ENCODE assay signal across 10 mouse cellular contexts in genomic region chr9:107618098-107618497, GRCm38 (mm10). TPM values are rescaled to one million over a fixed set of nuclear protein-coding genes. Genes with fewer than 3 reads are reported as not detected.
DNase-seq lines count a peak whose midpoint lies in the region; ATAC-seq lines count a peak whose summit lies in the region.
"Had no signal": no experiment of that assay in that cellular context is flagged by ENCODE, and none has a peak within 500 bp of the region (broad histone marks: within the 10 kb centered on the region; RNA-seq: fewer than 3 reads in every experiment).

No protein-coding gene starts in this region.

- no peak for ATAC-seq in hindbrain, embryonic 13.5 days (ENCODE audit: low FRiP score)
- no peak for ATAC-seq in hindbrain, embryonic 11.5 days (ENCODE audit: low FRiP score)
- ATAC-seq in midbrain, embryonic 13.5 days, result no peak
- no peak for ATAC-seq in intestine, embryonic 15.5 days
- no peak for ATAC-seq in stomach, embryonic 14.5 days (ENCODE audit: insufficient number of reproducible peaks, insufficient read depth, low FRiP score, low read depth)

- DNase-seq in hindbrain, embryonic 11.5 days (ENCODE audit: low spot score), result no peak
- no peak for DNase-seq in midbrain, embryonic 10.5 days (ENCODE audit: low spot score)
- DNase-seq in cerebellum, postnatal 36 days, result no peak
- no peak for DNase-seq in urinary bladder, postnatal 14 days (ENCODE audit: low spot score)

- no peaks in the 10 kb centered on the region for H3K9me3 ChIP-seq in hindbrain, embryonic 13.5 days
- H3K9me3 ChIP-seq in hindbrain, embryonic 11.5 days (ENCODE audit: control insufficient read depth, low read length), result no peaks in the 10 kb centered on the region
- no peaks in the 10 kb centered on the region for H3K9me3 ChIP-seq in midbrain, embryonic 13.5 days
- no peaks in the 10 kb centered on the region for H3K9me3 ChIP-seq in midbrain, embryonic 10.5 days (replicated peaks)
- H3K9me3 ChIP-seq in intestine, embryonic 15.5 days, result no peaks in the 10 kb centered on the region
- no peaks in the 10 kb centered on the region for H3K9me3 ChIP-seq in stomach, embryonic 14.5 days (ENCODE audit: control insufficient read depth, low read depth, low read length)
- H3K9me3 ChIP-seq: limb, embryonic 13.5 days; neural tube, embryonic 12.5 days had no signal

- no peak overlapping the region for H3K4me3 ChIP-seq in hindbrain, embryonic 13.5 days
- no peak overlapping the region for H3K4me3 ChIP-seq in hindbrain, embryonic 11.5 days (ENCODE audit: low read depth, low read length)
- H3K4me3 ChIP-seq in midbrain, embryonic 13.5 days (replicated peaks), result no peak overlapping the region
- H3K4me3 ChIP-seq in midbrain, embryonic 10.5 days, result no peak overlapping the region
- no peak overlapping the region for H3K4me3 ChIP-seq in intestine, embryonic 15.5 days (replicated peaks)
- H3K4me3 ChIP-seq in stomach, embryonic 14.5 days (ENCODE audit: low read depth, low read length), result no peak overlapping the region
- H3K4me3 ChIP-seq: limb, embryonic 13.5 days; neural tube, embryonic 12.5 days had no signal

- no peak overlapping the region for H3K4me2 ChIP-seq in hindbrain, embryonic 13.5 days
- no peak overlapping the region for H3K4me2 ChIP-seq in hindbrain, embryonic 11.5 days (replicated peaks; ENCODE audit: low read depth, low read length)
- no peak overlapping the region for H3K4me2 ChIP-seq in midbrain, embryonic 13.5 days (replicated peaks)
- H3K4me2 ChIP-seq in intestine, embryonic 15.5 days (replicated peaks), result no peak overlapping the region
- no peak overlapping the region for H3K4me2 ChIP-seq in stomach, embryonic 14.5 days (replicated peaks; ENCODE audit: low read depth, low read length)
- H3K4me2 ChIP-seq: limb, embryonic 13.5 days; neural tube, embryonic 12.5 days had no signal

- H3K36me3 ChIP-seq in hindbrain, embryonic 13.5 days, result peaks cover 65% of the 10 kb centered on the region
- H3K36me3 ChIP-seq in hindbrain, embryonic 11.5 days (ENCODE audit: control insufficient read depth, insufficient read depth, low read length), result peaks cover 29% of the 10 kb centered on the region
- peaks cover 84% of the 10 kb centered on the region for H3K36me3 ChIP-seq in midbrain, embryonic 13.5 days
- peaks cover 95% of the 10 kb centered on the region for H3K36me3 ChIP-seq in midbrain, embryonic 10.5 days
- H3K36me3 ChIP-seq in intestine, embryonic 15.5 days, result peaks cover 31% of the 10 kb centered on the region
- peaks cover 73% of the 10 kb centered on the region for H3K36me3 ChIP-seq in stomach, embryonic 14.5 days (ENCODE audit: control insufficient read depth, insufficient read depth, low read length)

- no peaks in the 10 kb centered on the region for H3K27me3 ChIP-seq in hindbrain, embryonic 13.5 days
- no peaks in the 10 kb centered on the region for H3K27me3 ChIP-seq in hindbrain, embryonic 11.5 days (ENCODE audit: control insufficient read depth, insufficient read depth, low read length)
- no peaks in the 10 kb centered on the region for H3K27me3 ChIP-seq in midbrain, embryonic 13.5 days
- no peaks in the 10 kb centered on the region for H3K27me3 ChIP-seq in midbrain, embryonic 10.5 days (ENCODE audit: low read depth, poor library complexity, severe bottlenecking)
- H3K27me3 ChIP-seq in intestine, embryonic 15.5 days (replicated peaks), result no peaks in the 10 kb centered on the region
- no peaks in the 10 kb centered on the region for H3K27me3 ChIP-seq in stomach, embryonic 14.5 days (ENCODE audit: control insufficient read depth, insufficient read depth, low read length)
- H3K27me3 ChIP-seq: limb, embryonic 13.5 days; neural tube, embryonic 12.5 days had no signal

- no peak overlapping the region for H3K9ac ChIP-seq in hindbrain, embryonic 13.5 days
- no peak overlapping the region for H3K9ac ChIP-seq in hindbrain, embryonic 11.5 days (ENCODE audit: low read depth, low read length)
- no peak overlapping the region for H3K9ac ChIP-seq in midbrain, embryonic 13.5 days (replicated peaks)
- no peak overlapping the region for H3K9ac ChIP-seq in intestine, embryonic 15.5 days
- H3K9ac ChIP-seq in stomach, embryonic 14.5 days (replicated peaks; ENCODE audit: low read depth, low read length), result no peak overlapping the region
- H3K9ac ChIP-seq: limb, embryonic 13.5 days; neural tube, embryonic 12.5 days had no signal

- H3K4me1 ChIP-seq in hindbrain, embryonic 13.5 days (replicated peaks), result peaks cover 34% of the 10 kb centered on the region
- H3K4me1 ChIP-seq in hindbrain, embryonic 11.5 days (replicated peaks; ENCODE audit: control insufficient read depth, insufficient read depth, low read length), result peaks cover 7% of the 10 kb centered on the region
- H3K4me1 ChIP-seq in midbrain, embryonic 13.5 days (replicated peaks), result peaks cover 29% of the 10 kb centered on the region
- H3K4me1 ChIP-seq in midbrain, embryonic 10.5 days, result peaks cover 34% of the 10 kb centered on the region
- peaks cover 31% of the 10 kb centered on the region for H3K4me1 ChIP-seq in intestine, embryonic 15.5 days (replicated peaks)
- peaks cover 26% of the 10 kb centered on the region for H3K4me1 ChIP-seq in stomach, embryonic 14.5 days (ENCODE audit: control insufficient read depth, insufficient read depth, low read length)

- H3K27ac ChIP-seq in hindbrain, embryonic 13.5 days, result peak overlapping the region; percentile 81
- no peak overlapping the region for H3K27ac ChIP-seq in hindbrain, embryonic 11.5 days (ENCODE audit: low read depth, low read length)
- peak overlapping the region; percentile 32; the same call in 1 of the 2 replicates for H3K27ac ChIP-seq in midbrain, embryonic 13.5 days
- H3K27ac ChIP-seq in midbrain, embryonic 10.5 days (replicated peaks), result no peak overlapping the region
- H3K27ac ChIP-seq in intestine, embryonic 15.5 days, result 0 out of 2 replicates have a peak overlapping the region, but pooled peaks have one; percentile 87
- peak overlapping the region; percentile 82; the same call in 1 of the 2 replicates for H3K27ac ChIP-seq in stomach, embryonic 14.5 days (ENCODE audit: low read length)
- H3K27ac ChIP-seq: limb, embryonic 13.5 days had no signal

- 93% methylated on average over 6 of the region's 6 CpGs for WGBS in hindbrain, embryonic 13.5 days
- WGBS in hindbrain, embryonic 11.5 days, result 93% methylated on average over 6 of the region's 6 CpGs
- 89% methylated on average over 6 of the region's 6 CpGs for WGBS in midbrain, embryonic 13.5 days
- 93% methylated on average over 6 of the region's 6 CpGs for WGBS in midbrain, embryonic 10.5 days
- WGBS in intestine, embryonic 15.5 days, result 82% methylated on average over 6 of the region's 6 CpGs
- 87% methylated on average over 6 of the region's 6 CpGs for WGBS in stomach, embryonic 14.5 days

RNA-seq across cellular contexts. Expression of gene Sema3b, which starts 9.1 kb away (rescaled TPM):
- 3.4 and 4.2 TPM in 2 replicates for polyA plus RNA-seq in hindbrain, embryonic 13.5 days (2015; fragmentation: Nextera tagmentation; extraction: Ambion mirVana)
- 1.4 and 1.6 TPM in 2 replicates for polyA plus RNA-seq in hindbrain, embryonic 11.5 days (2014; fragmentation: Nextera tagmentation; extraction: Ambion mirVana)
- polyA plus RNA-seq in midbrain, embryonic 13.5 days (2015; fragmentation: Nextera tagmentation; extraction: Ambion mirVana), result 2.3 and 2.7 TPM in 2 replicates
- polyA plus RNA-seq in midbrain, embryonic 10.5 days (2016; fragmentation: Nextera tagmentation; extraction: Ambion mirVana), result 1.8 and 3.2 TPM in 2 replicates
- polyA plus RNA-seq in intestine, embryonic 15.5 days (2015; fragmentation: Nextera tagmentation; extraction: Ambion mirVana), result 34.7 and 37.5 TPM in 2 replicates
- polyA plus RNA-seq in stomach, embryonic 14.5 days (2014; fragmentation: Nextera tagmentation; extraction: Ambion mirVana), result 6.1 and 7.9 TPM in 2 replicates

RNA-seq across cellular contexts. Expression of gene Gnai2, which starts 17.1 kb away (rescaled TPM):
- polyA plus RNA-seq in hindbrain, embryonic 13.5 days (2015; fragmentation: Nextera tagmentation; extraction: Ambion mirVana), result 335 and 338 TPM in 2 replicates
- 529 and 534 TPM in 2 replicates for polyA plus RNA-seq in hindbrain, embryonic 11.5 days (2014; fragmentation: Nextera tagmentation; extraction: Ambion mirVana)
- 399 and 416 TPM in 2 replicates for polyA plus RNA-seq in midbrain, embryonic 13.5 days (2015; fragmentation: Nextera tagmentation; extraction: Ambion mirVana)
- polyA plus RNA-seq in midbrain, embryonic 10.5 days (2016; fragmentation: Nextera tagmentation; extraction: Ambion mirVana), result 629 and 656 TPM in 2 replicates
- polyA plus RNA-seq in intestine, embryonic 15.5 days (2015; fragmentation: Nextera tagmentation; extraction: Ambion mirVana), result 334 and 335 TPM in 2 replicates
- polyA plus RNA-seq in stomach, embryonic 14.5 days (2014; fragmentation: Nextera tagmentation; extraction: Ambion mirVana), result 359 TPM in 2 replicates

RNA-seq across cellular contexts. Expression of gene Ifrd2, which starts 30.7 kb away (rescaled TPM):
- 11.8 and 14.1 TPM in 2 replicates for polyA plus RNA-seq in hindbrain, embryonic 13.5 days (2015; fragmentation: Nextera tagmentation; extraction: Ambion mirVana)
- polyA plus RNA-seq in hindbrain, embryonic 11.5 days (2014; fragmentation: Nextera tagmentation; extraction: Ambion mirVana), result 26.9 and 27.7 TPM in 2 replicates
- polyA plus RNA-seq in midbrain, embryonic 13.5 days (2015; fragmentation: Nextera tagmentation; extraction: Ambion mirVana), result 13.5 and 14.7 TPM in 2 replicates
- polyA plus RNA-seq in midbrain, embryonic 10.5 days (2016; fragmentation: Nextera tagmentation; extraction: Ambion mirVana), result 46.3 and 56.8 TPM in 2 replicates
- polyA plus RNA-seq in intestine, embryonic 15.5 days (2015; fragmentation: Nextera tagmentation; extraction: Ambion mirVana), result 66.4 and 81.9 TPM in 2 replicates
- 54.0 and 61.1 TPM in 2 replicates for polyA plus RNA-seq in stomach, embryonic 14.5 days (2014; fragmentation: Nextera tagmentation; extraction: Ambion mirVana)

RNA-seq across cellular contexts. Expression of gene Hyal3, which starts 37.5 kb away (rescaled TPM):
- polyA plus RNA-seq in hindbrain, embryonic 13.5 days (2015; fragmentation: Nextera tagmentation; extraction: Ambion mirVana), result 1.3 and 1.6 TPM in 2 replicates
- polyA plus RNA-seq in hindbrain, embryonic 11.5 days (2014; fragmentation: Nextera tagmentation; extraction: Ambion mirVana), result 0.18 and 0.39 TPM in 2 replicates
- 1.1 and 1.8 TPM in 2 replicates for polyA plus RNA-seq in midbrain, embryonic 13.5 days (2015; fragmentation: Nextera tagmentation; extraction: Ambion mirVana)
- polyA plus RNA-seq in midbrain, embryonic 10.5 days (2016; fragmentation: Nextera tagmentation; extraction: Ambion mirVana), result 0.62 and 0.96 TPM in 2 replicates
- polyA plus RNA-seq in intestine, embryonic 15.5 days (2015; fragmentation: Nextera tagmentation; extraction: Ambion mirVana), result 0.74 and 0.97 TPM in 2 replicates
- 1.0 and 1.4 TPM in 2 replicates for polyA plus RNA-seq in stomach, embryonic 14.5 days (2014; fragmentation: Nextera tagmentation; extraction: Ambion mirVana)

RNA-seq across cellular contexts. Expression of gene Naa80, which starts 39.4 kb away (rescaled TPM):
- polyA plus RNA-seq in hindbrain, embryonic 13.5 days (2015; fragmentation: Nextera tagmentation; extraction: Ambion mirVana), result 14.1 and 16.5 TPM in 2 replicates
- 10.5 and 11.3 TPM in 2 replicates for polyA plus RNA-seq in hindbrain, embryonic 11.5 days (2014; fragmentation: Nextera tagmentation; extraction: Ambion mirVana)
- 16.5 and 19.1 TPM in 2 replicates for polyA plus RNA-seq in midbrain, embryonic 13.5 days (2015; fragmentation: Nextera tagmentation; extraction: Ambion mirVana)
- polyA plus RNA-seq in midbrain, embryonic 10.5 days (2016; fragmentation: Nextera tagmentation; extraction: Ambion mirVana), result 17.6 and 18.2 TPM in 2 replicates
- 15.1 and 19.1 TPM in 2 replicates for polyA plus RNA-seq in intestine, embryonic 15.5 days (2015; fragmentation: Nextera tagmentation; extraction: Ambion mirVana)
- 17.3 and 19.9 TPM in 2 replicates for polyA plus RNA-seq in stomach, embryonic 14.5 days (2014; fragmentation: Nextera tagmentation; extraction: Ambion mirVana)

Comparison
In these comparisons a context has a peak if more than half of its experiments do, and no peak if none do; other contexts are left out.
1. H3K27ac ChIP-seq: peak in hindbrain, embryonic 13.5 days (single experiment), midbrain, embryonic 13.5 days (single experiment), intestine, embryonic 15.5 days (single experiment) and stomach, embryonic 14.5 days (single experiment); none in hindbrain, embryonic 11.5 days (single experiment) and midbrain, embryonic 10.5 days (single experiment).